Mouse (Mus musculus) stomach, postnatal 0 days (tissue): ENCODE data around the gene Cers5. TPM values are rescaled to one million over a fixed set of nuclear protein-coding genes. Genes with fewer than 3 reads are reported as not detected.
"Not testable (repeated sequence)": the region's sequence is repeated elsewhere in the genome, so short reads cannot be mapped to it uniquely, and the experiment has no call there.

ENCODE experiments used
- ATAC-seq: fragments of 200-750 bp; cut with Nextera tagmentation; 2 replicates; pipeline ENCODE4 v1.8.0; 2017; ENCODE audit not compliant: low FRiP score, low TSS enrichment
- DNase-seq: peaks from one replicate; pipeline ENCODE4 v3.0.0-alpha.2; 2016; ENCODE audit warnings: low spot score
- H3K27ac ChIP-seq: fragments of 300-500 bp; sonication (generic); replicated peaks from 2 replicates; pipeline ENCODE4 v1.5.1; 2014; ENCODE audit warnings: mild to moderate bottlenecking, control low read depth
- H3K27me3 ChIP-seq: fragments of 300-500 bp; sonication (generic); 2 replicates; pipeline ENCODE4 v1.6.1; 2014; ENCODE audit warnings: low read length; ENCODE audit not compliant: control insufficient read depth, insufficient read depth
- H3K36me3 ChIP-seq: fragments of 300-500 bp; sonication (generic); 2 replicates; pipeline ENCODE4 v1.6.1; 2014; ENCODE audit warnings: low read length, mixed read lengths; ENCODE audit not compliant: control insufficient read depth, insufficient read depth
- H3K4me1 ChIP-seq: fragments of 300-500 bp; sonication (generic); replicated peaks from 2 replicates; pipeline ENCODE4 v1.6.1; 2014; ENCODE audit warnings: antibody characterized with exemption; ENCODE audit not compliant: control insufficient read depth, insufficient read depth
- H3K4me2 ChIP-seq: fragments of 300-500 bp; sonication (generic); replicated peaks from 2 replicates; pipeline ENCODE4 v1.6.1; 2014; ENCODE audit warnings: low read depth, mild to moderate bottlenecking, control low read depth, moderate library complexity
- H3K4me3 ChIP-seq: fragments of 300-500 bp; sonication (generic); 2 replicates; pipeline ENCODE4 v1.5.1; 2014; ENCODE audit warnings: low read depth, low read length, control low read depth
- H3K9ac ChIP-seq: fragments of 300-500 bp; sonication (generic); 2 replicates; pipeline ENCODE4 v1.6.1; 2014; ENCODE audit warnings: mild to moderate bottlenecking, low read length, control low read depth, mixed read lengths
- H3K9me3 ChIP-seq: fragments of 300-500 bp; sonication (generic); 2 replicates; pipeline ENCODE4 v1.6.1; 2016; ENCODE audit warnings: low read length; ENCODE audit not compliant: control insufficient read depth
- CTCF ChIP-seq: IDR thresholded peaks from 2 replicates; pipeline ENCODE4 v1.5.1; 2016; ENCODE audit warnings: antibody characterized with exemption, low read depth, mild to moderate bottlenecking, moderate library complexity
- EP300 ChIP-seq: optimal IDR thresholded peaks from 2 replicates; pipeline ENCODE3; 2016; ENCODE audit warnings: antibody characterized with exemption
- WGBS: fragments of 180-500 bp; shearing (Covaris S2); extraction: QIAGEN DNeasy Blood & Tissue Kit; methylation state at CpG from one replicate; pipeline ENCODE4 v1.1.7; 2014; 5-methylcytosine and 5-hydroxymethylcytosine counted together
- polyA plus RNA-seq: library from polyadenylated mRNA; unstranded; fragments of >200 nt; fragmentation: Nextera tagmentation; extraction: Ambion mirVana; gene quantifications from 2 replicates; pipeline ENCODE4 v1.2.1, GENCODE M21; 2015

The Cers5 gene
- polyA plus RNA-seq, 1 experiment from 2014 or later: 32.2 TPM

- H3K9me3 ChIP-seq: no peaks in the 10 kb centered on the region
- WGBS: 94% methylated on average over 3 of the region's 3 CpGs
- TF ChIP-seq EP300: no peak
- no peak for TF ChIP-seq CTCF
- no peak overlapping the region for H3K27ac ChIP-seq
- ATAC-seq: no peak
- H3K27me3 ChIP-seq: no peaks in the 10 kb centered on the region
- no peak for DNase-seq
- H3K9ac ChIP-seq: no peak overlapping the region
- H3K36me3 ChIP-seq: peaks cover 5% of the 10 kb centered on the region
- no peak overlapping the region for H3K4me3 ChIP-seq
- no peaks in the 10 kb centered on the region for H3K4me1 ChIP-seq
- no peak overlapping the region for H3K4me2 ChIP-seq
These were observed 41.0 kb downstream of the Cers5 start for GRCm38 (mm10) chr15:99731678-99732077.

DNA sequence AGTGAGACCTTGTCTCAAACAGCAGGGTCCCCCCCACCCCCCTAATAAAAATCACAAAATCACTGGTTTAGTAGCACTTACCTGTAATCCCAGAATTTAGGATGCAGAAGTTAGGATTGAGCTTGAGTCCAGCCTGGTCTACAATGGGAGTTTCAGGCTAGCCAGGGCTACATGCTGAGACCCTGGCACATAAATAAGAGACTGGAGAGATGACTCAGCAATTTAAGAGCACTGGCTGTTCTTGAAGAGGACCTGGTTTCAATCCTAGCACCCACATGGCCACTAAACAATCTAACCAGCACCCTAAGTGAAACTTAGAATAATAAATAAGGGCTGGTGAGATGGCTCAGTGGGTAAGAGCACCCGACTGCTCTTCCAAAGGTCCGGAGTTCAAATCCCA is 41.5 kb downstream of the Cers5 start:
- 92% methylated on average over 1 of the region's 2 CpGs for WGBS

DNA sequence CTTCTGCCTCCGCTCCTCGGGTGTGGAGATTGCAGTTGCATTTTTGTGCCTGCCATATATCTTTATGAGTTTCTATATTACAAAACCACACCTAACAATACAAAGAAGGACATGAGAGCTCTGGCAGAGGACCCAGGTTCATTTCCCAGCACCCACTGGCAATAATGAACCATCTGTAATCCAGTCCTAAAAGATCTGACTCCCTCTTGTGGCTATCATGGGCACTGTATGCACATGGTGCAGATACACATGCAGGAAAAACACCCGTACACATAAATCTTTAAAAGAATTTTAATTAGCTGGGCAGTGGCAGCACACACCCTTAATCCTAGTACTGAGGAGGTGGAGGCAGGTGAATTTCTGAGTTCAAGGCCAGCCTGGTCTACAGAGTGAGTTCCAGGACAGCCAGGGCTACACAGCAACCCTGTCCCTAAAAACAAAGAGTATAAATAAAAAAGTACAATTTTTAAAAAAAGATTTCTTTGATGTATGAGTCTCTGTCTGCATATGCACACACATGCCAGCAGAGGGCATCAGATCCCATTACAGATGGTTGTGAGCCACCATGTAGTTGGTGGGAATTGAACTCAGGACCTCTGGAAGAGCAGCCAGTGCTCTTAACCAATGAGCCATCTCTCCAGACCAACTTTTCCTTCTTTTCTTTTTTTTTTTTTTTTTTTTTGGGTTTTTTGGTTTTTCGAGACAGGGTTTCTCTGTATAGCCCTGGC is 43.5 kb downstream of the Cers5 start:
- 85% methylated on average over 4 of the region's 4 CpGs for WGBS
- TF ChIP-seq CTCF (peak; percentile 46), EP300 (no peak)
- Histone ChIP-seq H3K27me3 (no peaks in the 10 kb centered on the region), H3K4me1 (peaks cover 4% of the 10 kb centered on the region; the same call in 1 of the 2 replicates), H3K4me2 (no peak overlapping the region), H3K4me3 (no peak overlapping the region), H3K36me3 (peaks cover 2% of the 10 kb centered on the region; the same call in 1 of the 2 replicates), H3K9ac (no peak overlapping the region), H3K9me3 (no peaks in the 10 kb centered on the region), H3K27ac (no peak overlapping the region)
- DNase-seq (no peak), ATAC-seq (no peak)

More for the DNA sequence above, 41.5 kb downstream of the Cers5 start:
- no peak for TF ChIP-seq CTCF
- no peak for TF ChIP-seq EP300
- Histone ChIP-seq H3K9ac (no peak overlapping the region), H3K9me3 (no peaks in the 10 kb centered on the region), H3K27me3 (no peaks in the 10 kb centered on the region), H3K36me3 (peaks cover 4% of the 10 kb centered on the region), H3K4me3 (no peak overlapping the region), H3K27ac (no peak overlapping the region), H3K4me2 (no peak overlapping the region), H3K4me1 (no peaks in the 10 kb centered on the region)
- no peak for DNase-seq
- ATAC-seq: no peak

DNA sequence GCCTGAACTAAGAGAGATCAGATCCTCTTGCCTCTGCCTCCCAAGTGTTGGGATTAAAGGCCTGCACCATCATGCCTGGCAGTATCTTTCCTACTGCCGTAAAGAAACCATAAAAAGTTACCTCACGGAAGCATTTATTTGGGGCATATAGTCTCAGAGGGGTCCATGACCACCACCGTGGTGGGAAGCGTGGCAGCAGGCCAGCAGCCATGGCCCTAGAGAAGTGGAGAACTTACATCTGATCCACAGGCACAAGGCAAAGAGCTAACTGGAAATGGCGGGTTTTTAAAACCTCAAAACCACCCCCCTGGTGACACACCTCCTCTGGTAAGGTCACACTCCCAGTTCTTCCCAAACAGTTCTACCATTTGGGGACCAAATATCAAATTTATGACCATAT is 44.5 kb downstream of the Cers5 start:
- Histone ChIP-seq H3K27ac (no peak overlapping the region), H3K4me3 (no peak overlapping the region), H3K36me3 (peaks cover 2% of the 10 kb centered on the region; the same call in 1 of the 2 replicates), H3K4me1 (peaks cover 10% of the 10 kb centered on the region; the same call in 1 of the 2 replicates), H3K9me3 (no peaks in the 10 kb centered on the region), H3K27me3 (no peaks in the 10 kb centered on the region), H3K4me2 (no peak overlapping the region), H3K9ac (no peak overlapping the region)
- no peak for ATAC-seq
- TF ChIP-seq EP300 (no peak), CTCF (no peak)
- 95% methylated on average over 5 of the region's 5 CpGs for WGBS
- DNase-seq: no peak

DNA sequence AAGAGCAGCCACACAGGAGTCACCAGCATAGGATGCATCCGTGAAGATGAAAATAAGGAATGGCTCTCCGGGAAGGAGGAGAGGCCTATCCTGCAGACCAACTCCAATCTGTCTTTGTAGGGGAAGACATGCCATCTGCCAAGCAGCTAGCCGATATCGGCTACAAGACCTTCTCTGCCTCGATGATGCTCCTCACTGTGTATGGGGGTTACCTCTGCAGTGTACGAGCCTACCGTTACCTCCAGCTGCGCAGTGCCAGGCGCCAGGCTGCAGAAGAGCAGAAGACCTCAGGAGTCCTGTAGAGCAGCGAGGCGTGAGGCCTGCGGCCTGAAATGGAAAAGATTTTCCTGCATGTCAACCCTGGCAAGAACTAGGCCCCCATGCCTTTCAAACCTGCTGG is 45.2 kb downstream of the Cers5 start:
- no peak overlapping the region for H3K4me3 ChIP-seq
- H3K27ac ChIP-seq: no peak overlapping the region
- no peak for TF ChIP-seq EP300
- TF ChIP-seq CTCF: no peak
- 94% methylated on average over 12 of the region's 12 CpGs for WGBS
- no peaks in the 10 kb centered on the region for H3K9me3 ChIP-seq
- no peak overlapping the region for H3K4me2 ChIP-seq
- H3K36me3 ChIP-seq: peaks cover 2% of the 10 kb centered on the region; the same call in 1 of the 2 replicates
- no peak overlapping the region for H3K9ac ChIP-seq
- H3K4me1 ChIP-seq: peaks cover 11% of the 10 kb centered on the region; the same call in 1 of the 2 replicates
- no peak for ATAC-seq
- no peak for DNase-seq
- H3K27me3 ChIP-seq: no peaks in the 10 kb centered on the region

- 89% methylated on average over 4 of the region's 5 CpGs for WGBS
- H3K4me3 ChIP-seq: not testable (repeated sequence)
These were observed 45.6 kb downstream of the Cers5 start for GRCm38 (mm10) chr15:99727039-99727438.

More at GRCm38 (mm10) chr15:99727039-99727438, 45.6 kb downstream of the Cers5 start:
- peaks cover 11% of the 10 kb centered on the region; the same call in 1 of the 2 replicates for H3K4me1 ChIP-seq
- H3K9me3 ChIP-seq, H3K9ac ChIP-seq, H3K36me3 ChIP-seq, H3K4me2 ChIP-seq, ATAC-seq, H3K27ac ChIP-seq, DNase-seq, H3K27me3 ChIP-seq: not testable (repeated sequence)
